Mouse (Mus musculus) liver, adult 2 months (tissue): ENCODE results near the gene Gm20388. TPM values are rescaled to one million over a fixed set of nuclear protein-coding genes. Genes with fewer than 3 reads are reported as not detected.

Experiments
- DNase-seq: peaks from one replicate; pipeline ENCODE4 v3.0.0-alpha.2; 2011; ENCODE audit warnings: low read depth, low spot score; ENCODE audit errors: extremely low read depth
- H3K27ac ChIP-seq: fragments of 200-500 bp; replicated peaks from 2 replicates; pipeline ENCODE4 v1.5.1; 2012; ENCODE audit warnings: low read depth, mild to moderate bottlenecking, control low read depth, inconsistent platforms, low read length; ENCODE audit not compliant: insufficient read depth
- H3K27me3 ChIP-seq: fragments of 200-500 bp; 2 replicates; pipeline ENCODE4 v1.6.1; 2012; ENCODE audit warnings: mild to moderate bottlenecking, moderate library complexity, low read length, inconsistent platforms; ENCODE audit not compliant: control insufficient read depth, insufficient read depth
- H3K36me3 ChIP-seq: fragments of 200-500 bp; 2 replicates; pipeline ENCODE4 v1.6.1; 2012; ENCODE audit warnings: low read length, inconsistent platforms; ENCODE audit not compliant: control insufficient read depth, insufficient read depth
- H3K4me1 ChIP-seq: fragments of 200-500 bp; 2 replicates; pipeline ENCODE4 v1.6.1; 2011; ENCODE audit warnings: low read length; ENCODE audit not compliant: control insufficient read depth, insufficient read depth
- H3K4me3 ChIP-seq: fragments of 200-500 bp; 2 replicates; pipeline ENCODE4 v1.5.1; 2011; ENCODE audit warnings: low read depth, mild to moderate bottlenecking, control low read depth, low read length, moderate library complexity; ENCODE audit not compliant: insufficient read depth
- H3K79me2 ChIP-seq: fragments of 200-500 bp; 2 replicates; pipeline ENCODE4 v1.6.1; 2012; ENCODE audit warnings: inconsistent platforms, mild to moderate bottlenecking, low read length, moderate library complexity; ENCODE audit not compliant: control insufficient read depth, insufficient read depth
- H3K9ac ChIP-seq: fragments of 200-500 bp; 2 replicates; pipeline ENCODE4 v1.6.1; 2012; ENCODE audit warnings: low read depth, mild to moderate bottlenecking, control low read depth, inconsistent platforms, low read length
- CTCF ChIP-seq: fragments of 200-500 bp; IDR thresholded peaks from 2 replicates; pipeline ENCODE4 v1.5.1; 2011; ENCODE audit warnings: low read depth, low read length, control low read depth
- POLR2A ChIP-seq: fragments of 200-500 bp; IDR thresholded peaks from 2 replicates; pipeline ENCODE4 v1.6.1; 2011; ENCODE audit warnings: low read length, control low read depth; ENCODE audit not compliant: insufficient read depth; ENCODE audit errors: extremely low read depth
- WGBS: fragments of 180-500 bp; shearing (Covaris S2); methylation state at CpG from one replicate; pipeline ENCODE4 v1.1.7; 2018; 5-methylcytosine and 5-hydroxymethylcytosine counted together
- polyA plus RNA-seq: library from polyadenylated mRNA; depleted of rRNA; stranded (reverse); fragments of >200 nt; gene quantifications from 2 replicates; pipeline ENCODE4 v1.2.3, GENCODE M21; 2012
- total RNA-seq: library from RNA; depleted of rRNA; stranded (reverse); fragments of >200 nt; gene quantifications from 2 replicates; pipeline ENCODE4 v1.2.3, GENCODE M21; 2014

The Gm20388 gene
- total and polyA plus RNA-seq, 2 experiments, result 6.4 to 19.9 TPM

DNA sequence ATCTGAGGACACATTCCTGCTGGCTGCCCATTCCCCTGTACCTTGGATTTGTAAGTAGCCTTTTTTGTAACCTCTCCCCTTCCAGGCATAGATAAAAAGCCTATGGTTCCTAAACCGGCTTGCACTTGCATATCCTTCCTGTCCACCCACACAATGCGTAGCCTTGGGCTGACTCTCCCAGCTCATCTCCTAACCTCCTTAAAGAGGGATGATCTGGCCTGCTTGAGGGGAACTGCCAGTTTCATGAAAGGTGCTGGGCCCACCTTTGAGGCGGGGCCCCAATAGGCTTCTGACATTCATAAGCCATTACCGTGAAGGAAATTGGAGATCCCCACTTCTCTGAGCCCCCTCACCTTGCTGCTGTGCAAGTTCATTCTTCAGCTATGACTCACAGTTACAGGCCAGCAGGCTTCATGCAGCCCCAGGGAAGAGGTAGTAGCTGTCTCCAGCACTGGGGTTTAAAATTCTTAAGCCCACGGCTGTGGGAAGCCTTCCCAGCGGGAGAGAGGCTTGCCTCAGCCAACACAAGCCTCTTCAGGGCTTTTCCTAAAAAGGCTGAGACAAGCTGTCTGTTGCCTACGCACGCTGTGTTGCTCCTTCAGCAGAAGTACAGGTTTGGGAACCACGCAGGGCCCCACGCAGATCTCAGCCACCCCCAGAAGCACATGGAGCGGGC is 2551.0 kb downstream of the Gm20388 start:
- no peak for TF ChIP-seq POLR2A
- Histone ChIP-seq H3K4me3 (no peak overlapping the region), H3K79me2 (no peaks in the 10 kb centered on the region), H3K4me1 (peaks cover 17% of the 10 kb centered on the region), H3K36me3 (no peaks in the 10 kb centered on the region), H3K27ac (no peak overlapping the region), H3K27me3 (no peaks in the 10 kb centered on the region), H3K9ac (no peak overlapping the region)
- no peak for DNase-seq
- WGBS, result 80% methylated on average over 11 of the region's 11 CpGs

GRCm38 (mm10) chr8:122462510-122462909 is 2551.9 kb downstream of the Gm20388 start:
- DNase-seq, result no peak
- Histone ChIP-seq H3K27me3 (no peaks in the 10 kb centered on the region), H3K9ac (no peak overlapping the region), H3K27ac (no peak overlapping the region), H3K4me1 (peaks cover 17% of the 10 kb centered on the region), H3K79me2 (no peaks in the 10 kb centered on the region), H3K36me3 (no peaks in the 10 kb centered on the region), H3K4me3 (no peak overlapping the region)
- WGBS, result 78% methylated on average over 8 of the region's 8 CpGs
- TF ChIP-seq CTCF (no peak), POLR2A (no peak)

DNA sequence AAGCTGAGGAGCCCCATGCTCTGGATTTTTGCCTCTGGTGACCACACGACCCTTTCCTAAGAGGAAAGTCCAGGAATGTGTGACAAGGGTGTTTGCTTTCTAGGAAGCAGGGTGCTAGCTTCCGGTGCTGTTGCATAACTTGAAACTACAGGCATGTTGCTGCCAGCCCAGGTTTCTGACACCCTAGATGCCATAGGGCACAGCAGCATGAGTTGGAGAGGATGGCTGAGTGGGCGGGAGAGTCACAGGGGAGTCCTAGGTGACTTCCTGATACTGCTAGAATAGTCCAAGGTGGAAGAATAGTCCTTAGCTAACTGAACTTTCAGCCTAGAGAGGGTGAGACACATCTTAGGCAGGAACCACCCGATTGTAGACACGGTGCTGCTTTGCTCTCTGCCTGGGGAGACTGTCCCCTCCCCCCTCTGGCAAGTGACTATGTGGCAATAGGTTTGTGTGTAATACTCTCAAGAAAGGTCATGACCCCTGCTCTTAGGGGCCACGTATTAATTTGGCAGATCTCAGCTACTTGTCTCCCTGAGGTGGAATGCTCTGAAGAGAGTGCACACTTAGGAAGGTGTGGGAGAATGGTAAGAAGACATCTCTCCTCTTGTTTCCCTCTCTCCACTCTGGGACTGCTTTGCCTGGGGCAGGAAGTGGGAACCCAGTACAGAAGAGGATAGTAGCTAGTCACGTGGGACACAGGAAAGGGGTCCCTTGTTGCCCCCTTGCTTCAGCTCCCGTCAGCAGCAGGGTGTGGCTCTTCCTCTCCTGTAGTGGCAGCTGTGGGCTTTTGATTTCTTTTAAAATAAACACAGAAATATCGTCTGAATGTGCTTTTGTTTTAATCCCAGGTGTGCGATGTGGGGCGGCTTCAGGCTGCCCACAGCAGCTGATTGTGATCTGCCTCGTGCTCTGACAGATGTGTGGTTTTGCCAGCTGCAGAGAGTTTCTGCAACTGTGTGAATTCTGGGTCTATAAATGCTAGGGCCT is 2553.3 kb downstream of the Gm20388 start:
- Histone ChIP-seq H3K4me1 (peaks cover 17% of the 10 kb centered on the region), H3K79me2 (no peaks in the 10 kb centered on the region), H3K27me3 (no peaks in the 10 kb centered on the region), H3K9ac (no peak overlapping the region), H3K36me3 (no peaks in the 10 kb centered on the region), H3K27ac (no peak overlapping the region), H3K4me3 (no peak overlapping the region)
- DNase-seq, result peak; percentile 74
- 33% methylated on average over 12 of the region's 12 CpGs for WGBS
- no peak for TF ChIP-seq CTCF
- TF ChIP-seq POLR2A, result no peak

- Histone ChIP-seq H3K9ac (no peak overlapping the region), H3K79me2 (no peaks in the 10 kb centered on the region), H3K4me1 (peaks cover 22% of the 10 kb centered on the region), H3K36me3 (no peaks in the 10 kb centered on the region), H3K27me3 (no peaks in the 10 kb centered on the region), H3K27ac (no peak overlapping the region), H3K4me3 (no peak overlapping the region)
- 31% methylated on average over 7 of the region's 7 CpGs for WGBS
- TF ChIP-seq CTCF, result no peak
- no peak for TF ChIP-seq POLR2A
- DNase-seq, result peak; percentile 45
Measured at GRCm38 (mm10) chr8:122464985-122465384, 2554.3 kb downstream of the Gm20388 start.

DNA sequence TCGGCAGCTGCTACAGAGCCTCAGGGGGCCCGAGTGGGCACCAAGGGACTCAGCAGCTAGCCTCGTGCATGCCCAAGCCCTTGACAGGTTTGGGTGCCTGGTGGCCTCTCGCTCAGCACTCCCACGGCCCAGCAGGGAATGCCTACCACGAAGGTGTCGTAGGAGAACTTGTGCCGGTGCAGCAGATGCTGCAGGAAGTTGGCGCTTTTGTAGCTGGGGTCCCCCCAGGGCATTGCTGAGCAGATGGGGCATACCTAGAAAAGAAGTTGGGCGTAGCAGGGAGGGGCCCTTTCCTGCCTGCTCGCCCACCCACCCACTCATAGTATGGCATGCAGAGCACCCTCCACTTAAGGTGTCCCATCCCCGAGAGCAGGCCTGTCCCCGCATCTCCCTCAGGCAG is 2557.2 kb downstream of the Gm20388 start:
- DNase-seq, result no peak
- Histone ChIP-seq H3K9ac (no peak overlapping the region), H3K79me2 (no peaks in the 10 kb centered on the region), H3K4me3 (no peak overlapping the region), H3K36me3 (no peaks in the 10 kb centered on the region), H3K4me1 (peaks cover 13% of the 10 kb centered on the region), H3K27me3 (no peaks in the 10 kb centered on the region), H3K27ac (no peak overlapping the region)
- no peak for TF ChIP-seq POLR2A
- no peak for TF ChIP-seq CTCF
- 94% methylated on average over 13 of the region's 13 CpGs for WGBS
